In the genomic region with DNA sequence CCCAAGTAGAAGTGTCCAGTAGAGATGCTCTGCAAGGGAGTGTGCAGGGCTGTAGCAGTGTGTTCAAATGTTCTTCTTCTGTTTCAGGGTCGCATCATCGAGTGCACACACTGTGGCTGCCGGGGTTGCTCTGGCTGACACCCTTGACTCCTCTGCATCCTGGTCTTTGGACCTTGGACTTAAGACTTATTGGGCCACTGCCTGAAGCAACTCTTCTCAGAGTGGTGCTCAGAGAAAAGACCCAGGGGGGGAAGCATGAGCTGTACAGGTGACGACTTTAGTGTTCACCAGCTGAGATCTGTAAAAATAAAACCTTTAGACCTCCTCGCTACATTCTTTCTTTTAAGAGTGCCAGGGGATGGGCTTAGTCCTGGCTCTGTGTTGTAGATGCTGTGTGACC, we compare ENCODE assay signal across 18 mouse cellular contexts. TPM values are rescaled to one million over a fixed set of nuclear protein-coding genes. Genes with fewer than 3 reads are reported as not detected.
DNase-seq lines count a peak whose midpoint lies in the region; ATAC-seq and TF ChIP-seq lines count a peak whose summit lies in the region.
"Had no signal": no experiment of that assay in that cellular context is flagged by ENCODE, and none has a peak within 500 bp of the region (broad histone marks: within the 10 kb centered on the region; RNA-seq: fewer than 3 reads in every experiment).

No protein-coding gene starts in this region.

- H3K4me2 ChIP-seq in intestine, embryonic 15.5 days (replicated peaks) = no peak overlapping the region
- H3K4me2 ChIP-seq in hindbrain, postnatal 0 days (ENCODE audit: low read depth, low read length) = no peak overlapping the region
- H3K4me2 ChIP-seq: embryonic facial prominence, embryonic 12.5 days; forebrain, embryonic 15.5 days; heart, embryonic 13.5 days had no signal

- POLR2A ChIA-PET in Patski (lab: Charles Lee) = no interaction called here

- TF ChIP-seq CTCF in Patski (IDR thresholded peaks at IDR 0.05) = no peak
- TF ChIP-seq CTCF in hindbrain, postnatal 0 days (IDR thresholded peaks at IDR 0.05; ENCODE audit: low read depth) = no peak
- no peak for TF ChIP-seq CTCF in left cerebral cortex, adult 2 months (IDR thresholded peaks at IDR 0.05)

- H3K4me3 ChIP-seq in intestine, embryonic 15.5 days (replicated peaks) = no peak overlapping the region
- H3K4me3 ChIP-seq in limb, embryonic 10.5 days = no peak overlapping the region
- H3K4me3 ChIP-seq in hindbrain, postnatal 0 days (ENCODE audit: low read length) = no peak overlapping the region
- no peak overlapping the region for H3K4me3 ChIP-seq in left cerebral cortex, adult 2 months
- H3K4me3 ChIP-seq: embryonic facial prominence, embryonic 12.5 days; forebrain, embryonic 15.5 days; heart, embryonic 13.5 days had no signal

- H3K36me3 ChIP-seq in intestine, embryonic 15.5 days = peaks cover 73% of the 10 kb centered on the region
- H3K36me3 ChIP-seq in limb, embryonic 10.5 days = peaks cover 100% of the 10 kb centered on the region
- peaks cover 75% of the 10 kb centered on the region for H3K36me3 ChIP-seq in hindbrain, postnatal 0 days (ENCODE audit: insufficient read depth, low read length)

- ATAC-seq in Patski = peak; percentile 55
- peak; percentile 16; the same call in 1 of the 2 replicates for ATAC-seq in intestine, embryonic 15.5 days
- no peak for ATAC-seq in hindbrain, postnatal 0 days
- ATAC-seq: forebrain, embryonic 15.5 days had no signal

- in situ Hi-C loops in Patski (cut with MboI; ENCODE audit: low pct_unique_long_range_greater_than_20kb) = no loop called here

- no peaks in the 10 kb centered on the region for H3K9me3 ChIP-seq in intestine, embryonic 15.5 days
- H3K9me3 ChIP-seq in limb, embryonic 10.5 days (replicated peaks) = no peaks in the 10 kb centered on the region
- no peaks in the 10 kb centered on the region for H3K9me3 ChIP-seq in hindbrain, postnatal 0 days (ENCODE audit: low read length)
- H3K9me3 ChIP-seq: embryonic facial prominence, embryonic 12.5 days; forebrain, embryonic 15.5 days; heart, embryonic 13.5 days had no signal

- H3K27ac ChIP-seq in intestine, embryonic 15.5 days = no peak overlapping the region
- H3K27ac ChIP-seq in limb, embryonic 10.5 days = no peak overlapping the region
- no peak overlapping the region for H3K27ac ChIP-seq in hindbrain, postnatal 0 days
- H3K27ac ChIP-seq in left cerebral cortex, adult 2 months = no peak overlapping the region
- H3K27ac ChIP-seq: embryonic facial prominence, embryonic 12.5 days; forebrain, embryonic 15.5 days; heart, embryonic 13.5 days had no signal

- 93% methylated on average over 5 of the region's 5 CpGs for WGBS in intestine, embryonic 15.5 days
- 94% methylated on average over 5 of the region's 5 CpGs for WGBS in limb, embryonic 10.5 days
- WGBS in hindbrain, postnatal 0 days = 88% methylated on average over 5 of the region's 5 CpGs

- intact Hi-C loops in left cerebral cortex, adult 2 months (cut with DNase I) = no loop called here

- no peaks in the 10 kb centered on the region for H3K27me3 ChIP-seq in Patski
- no peaks in the 10 kb centered on the region for H3K27me3 ChIP-seq in intestine, embryonic 15.5 days (replicated peaks)
- no peaks in the 10 kb centered on the region for H3K27me3 ChIP-seq in limb, embryonic 10.5 days (ENCODE audit: low read depth, poor library complexity, severe bottlenecking)
- H3K27me3 ChIP-seq in hindbrain, postnatal 0 days (ENCODE audit: insufficient read depth, low read length) = no peaks in the 10 kb centered on the region
- H3K27me3 ChIP-seq: embryonic facial prominence, embryonic 12.5 days; forebrain, embryonic 15.5 days; heart, embryonic 13.5 days had no signal

- CTCF ChIA-PET in Patski (lab: Charles Lee) = no interaction called here

- no peak overlapping the region for H3K9ac ChIP-seq in intestine, embryonic 15.5 days
- H3K9ac ChIP-seq in hindbrain, postnatal 0 days (replicated peaks; ENCODE audit: low read length) = no peak overlapping the region
- H3K9ac ChIP-seq: embryonic facial prominence, embryonic 12.5 days; forebrain, embryonic 15.5 days; heart, embryonic 13.5 days had no signal

- H3K4me1 ChIP-seq in intestine, embryonic 15.5 days (replicated peaks) = no peaks in the 10 kb centered on the region
- H3K4me1 ChIP-seq in limb, embryonic 10.5 days = no peaks in the 10 kb centered on the region
- no peaks in the 10 kb centered on the region for H3K4me1 ChIP-seq in hindbrain, postnatal 0 days (ENCODE audit: insufficient read depth, low read length)
- H3K4me1 ChIP-seq: embryonic facial prominence, embryonic 12.5 days; forebrain, embryonic 15.5 days; heart, embryonic 13.5 days had no signal

- DNase-seq in kidney, adult 8-10 months = peak; percentile 60 to 66
- DNase-seq in kidney, postnatal 4 days = no peak
- no peak for DNase-seq in Patski (ENCODE audit: low read depth, low spot score)
- peak; percentile 44 for DNase-seq in kidney, postnatal 14 days
- no peak for DNase-seq in limb, embryonic 10.5 days (ENCODE audit: low spot score)
- DNase-seq in hindbrain, postnatal 0 days (ENCODE audit: low spot score) = no peak
- DNase-seq in left cerebral cortex, adult 2 months (ENCODE audit: extremely low spot score in 1 of 2, low spot score in 2 of 2) = no peak
- DNase-seq: adrenal gland, postnatal 10 days; cerebellum, adult 11 months; cerebellum, adult 9-10 months; cerebellum, postnatal 25 days; gastrocnemius, postnatal 36 days; heart, adult 11 months; heart, postnatal 36 days had no signal

RNA-seq across cellular contexts. Expression of gene Bud31, which starts 7.6 kb away (rescaled TPM):
- polyA plus RNA-seq in Patski (2021) = 170 TPM
- polyA plus RNA-seq in intestine, embryonic 15.5 days (2015; fragmentation: Nextera tagmentation; extraction: Ambion mirVana) = 176 and 185 TPM in 2 replicates
- 277 and 305 TPM in 2 replicates for polyA plus RNA-seq in limb, embryonic 10.5 days (2016; fragmentation: Nextera tagmentation; extraction: Ambion mirVana)
- 62.5 and 63.1 TPM in 2 replicates for total RNA-seq in hindbrain, postnatal 0 days (2014; rRNA removed)
- polyA plus RNA-seq in hindbrain, postnatal 0 days (2015; fragmentation: Nextera tagmentation; extraction: Ambion mirVana) = 161 and 165 TPM in 2 replicates
- total RNA-seq in left cerebral cortex, adult 2 months (2021) = 10 to 100 TPM; 69.4 to 69.6 TPM

RNA-seq across cellular contexts. Expression of gene Pdap1, which starts 7.7 kb away (rescaled TPM):
- polyA plus RNA-seq in Patski (2021) = 188 TPM
- polyA plus RNA-seq in intestine, embryonic 15.5 days (2015; fragmentation: Nextera tagmentation; extraction: Ambion mirVana) = 77.0 and 87.1 TPM in 2 replicates
- 133 and 154 TPM in 2 replicates for polyA plus RNA-seq in limb, embryonic 10.5 days (2016; fragmentation: Nextera tagmentation; extraction: Ambion mirVana)
- total RNA-seq in hindbrain, postnatal 0 days (2014; rRNA removed) = 22.6 and 26.0 TPM in 2 replicates
- 124 and 137 TPM in 2 replicates for polyA plus RNA-seq in hindbrain, postnatal 0 days (2015; fragmentation: Nextera tagmentation; extraction: Ambion mirVana)
- 10 to 100 TPM; 92.5 to 96.0 TPM for total RNA-seq in left cerebral cortex, adult 2 months (2021)

RNA-seq across cellular contexts. Expression of gene Ptcd1, which starts 19.2 kb away (rescaled TPM):
- polyA plus RNA-seq in Patski (2021) = 16.9 TPM
- 13.6 and 14.2 TPM in 2 replicates for polyA plus RNA-seq in intestine, embryonic 15.5 days (2015; fragmentation: Nextera tagmentation; extraction: Ambion mirVana)
- 18.4 and 21.8 TPM in 2 replicates for polyA plus RNA-seq in limb, embryonic 10.5 days (2016; fragmentation: Nextera tagmentation; extraction: Ambion mirVana)
- 27.8 and 28.6 TPM in 2 replicates for total RNA-seq in hindbrain, postnatal 0 days (2014; rRNA removed)
- 16.9 and 17.5 TPM in 2 replicates for polyA plus RNA-seq in hindbrain, postnatal 0 days (2015; fragmentation: Nextera tagmentation; extraction: Ambion mirVana)
- 10 to 100 TPM; 19.4 to 21.9 TPM for total RNA-seq in left cerebral cortex, adult 2 months (2021)

RNA-seq across cellular contexts. Expression of gene Cpsf4, which starts 19.3 kb away (rescaled TPM):
- 33.9 TPM for polyA plus RNA-seq in Patski (2021)
- 43.1 and 47.1 TPM in 2 replicates for polyA plus RNA-seq in intestine, embryonic 15.5 days (2015; fragmentation: Nextera tagmentation; extraction: Ambion mirVana)
- 90.8 and 93.9 TPM in 2 replicates for polyA plus RNA-seq in limb, embryonic 10.5 days (2016; fragmentation: Nextera tagmentation; extraction: Ambion mirVana)
- 33.1 and 48.1 TPM in 2 replicates for total RNA-seq in hindbrain, postnatal 0 days (2014; rRNA removed)
- polyA plus RNA-seq in hindbrain, postnatal 0 days (2015; fragmentation: Nextera tagmentation; extraction: Ambion mirVana) = 37.8 and 40.1 TPM in 2 replicates
- 10 to 100 TPM; 25.6 to 26.0 TPM for total RNA-seq in left cerebral cortex, adult 2 months (2021)

RNA-seq across cellular contexts. Expression of gene Arpc1b, which starts 33.7 kb away (rescaled TPM):
- 707 TPM for polyA plus RNA-seq in Patski (2021)
- 554 and 591 TPM in 2 replicates for polyA plus RNA-seq in intestine, embryonic 15.5 days (2015; fragmentation: Nextera tagmentation; extraction: Ambion mirVana)
- polyA plus RNA-seq in limb, embryonic 10.5 days (2016; fragmentation: Nextera tagmentation; extraction: Ambion mirVana) = 148 and 161 TPM in 2 replicates
- total RNA-seq in hindbrain, postnatal 0 days (2014; rRNA removed) = 36.4 and 53.3 TPM in 2 replicates
- 73.6 and 84.9 TPM in 2 replicates for polyA plus RNA-seq in hindbrain, postnatal 0 days (2015; fragmentation: Nextera tagmentation; extraction: Ambion mirVana)
- 10 to 100 TPM; 19.0 to 23.5 TPM for total RNA-seq in left cerebral cortex, adult 2 months (2021)

Comparison
In these comparisons a context has a peak if more than half of its experiments do, and no peak if none do; other contexts are left out.
1. DNase-seq: peak in kidney, adult 8-10 months (2 of 2) and kidney, postnatal 14 days (single experiment); none in kidney, postnatal 4 days (0 of 2), Patski (single experiment), limb, embryonic 10.5 days (single experiment), hindbrain, postnatal 0 days (single experiment) and left cerebral cortex, adult 2 months (0 of 2).